Mouse (Mus musculus) liver, embryonic 14.5 days (tissue): ENCODE data around the gene Med13l. TPM values are rescaled to one million over a fixed set of nuclear protein-coding genes. Genes with fewer than 3 reads are reported as not detected.

Experiments
- ATAC-seq: fragments of 200-750 bp; cut with Nextera tagmentation; 2 replicates; pipeline ENCODE4 v1.8.0; 2017; ENCODE audit warnings: moderate number of reproducible peaks, mild to moderate bottlenecking, moderate library complexity; ENCODE audit not compliant: insufficient read depth
- DNase-seq, 3 experiments: peaks; one replicate each; pipeline ENCODE4 v3.0.0-alpha.2; 2012 to 2013; ENCODE audit warnings: low read depth in 3 of 3, low spot score in 3 of 3
- H3K27ac ChIP-seq: fragments of 300-500 bp; sonication (generic); 2 replicates; pipeline ENCODE4 v1.5.1; 2014; ENCODE audit warnings: moderate library complexity, mild to moderate bottlenecking, control low read depth, inconsistent platforms
- H3K27me3 ChIP-seq: fragments of 300-500 bp; sonication (generic); 2 replicates; pipeline ENCODE4 v1.6.1; 2014; ENCODE audit warnings: mild to moderate bottlenecking, low read length, moderate library complexity; ENCODE audit not compliant: control insufficient read depth, insufficient read depth
- H3K36me3 ChIP-seq: fragments of 300-500 bp; sonication (generic); replicated peaks from 2 replicates; pipeline ENCODE4 v1.6.1; 2014; ENCODE audit warnings: low read depth; ENCODE audit not compliant: control insufficient read depth, insufficient read depth
- H3K4me1 ChIP-seq, 2 experiments: fragments of 200-500 bp in 1 of 2; fragments of 300-500 bp in 1 of 2; sonication (generic) in 1 of 2; replicated peaks; 2 replicates each; pipeline ENCODE4 v1.6.1; 2012 to 2014; ENCODE audit warnings: antibody characterized with exemption in 1 of 2, inconsistent platforms in 1 of 2, low read length in 1 of 2; ENCODE audit not compliant: control insufficient read depth in 2 of 2, insufficient read depth in 2 of 2
- H3K4me2 ChIP-seq: fragments of 300-500 bp; sonication (generic); 2 replicates; pipeline ENCODE4 v1.6.1; 2014; ENCODE audit warnings: low read depth, mild to moderate bottlenecking, control low read depth, moderate library complexity
- H3K4me3 ChIP-seq, 2 experiments: fragments of 200-500 bp in 1 of 2; fragments of 300-500 bp in 1 of 2; sonication (generic) in 1 of 2; 2 replicates each; pipeline ENCODE4 v1.5.1; 2012 to 2014; ENCODE audit warnings: low read depth in 2 of 2, low read length in 2 of 2, mild to moderate bottlenecking in 2 of 2, control low read depth in 1 of 2, inconsistent platforms in 1 of 2, moderate library complexity in 1 of 2; ENCODE audit not compliant: insufficient read depth in 1 of 2
- H3K9ac ChIP-seq: fragments of 300-500 bp; sonication (generic); replicated peaks from 2 replicates; pipeline ENCODE4 v1.6.1; 2014; ENCODE audit warnings: mild to moderate bottlenecking, control low read depth, moderate library complexity
- H3K9me3 ChIP-seq: fragments of 300-500 bp; sonication (generic); 2 replicates; pipeline ENCODE4 v1.6.1; 2016; ENCODE audit warnings: low read length, mixed read lengths; ENCODE audit not compliant: control insufficient read depth
- CTCF ChIP-seq: IDR thresholded peaks from 2 replicates; pipeline ENCODE4 v1.5.1; 2016; ENCODE audit warnings: antibody characterized with exemption, low read depth, control low read depth
- EP300 ChIP-seq: IDR thresholded peaks from 2 replicates; pipeline ENCODE4 v1.6.1; 2016; ENCODE audit warnings: antibody characterized with exemption, low read depth
- WGBS: fragments of 180-500 bp; shearing (Covaris S2); extraction: QIAGEN DNeasy Blood & Tissue Kit; methylation state at CpG from one replicate; pipeline ENCODE4 v1.1.7; 2014; ENCODE audit not compliant: insufficient replicate concordance; 5-methylcytosine and 5-hydroxymethylcytosine counted together
- polyA plus RNA-seq, 2 experiments: library from polyadenylated mRNA; depleted of rRNA in 1 of 2; stranded (reverse) in 1 of 2; unstranded in 1 of 2; fragments of >200 nt; fragmentation: Nextera tagmentation in 1 of 2; extraction: Ambion mirVana in 1 of 2; gene quantifications; 2 replicates each; pipeline versions ENCODE4 v1.2.1 to v1.2.3; 2012 to 2014

The Med13l gene
- polyA plus RNA-seq, 2 experiments = 6.4 to 9.9 TPM

- Histone ChIP-seq H3K9ac (no peak overlapping the region), H3K36me3 (no peaks in the 10 kb centered on the region), H3K27ac (no peak overlapping the region), H3K27me3 (no peaks in the 10 kb centered on the region), H3K4me2 (no peak overlapping the region), H3K4me3 (no peak overlapping the region), H3K4me1 (no peaks in the 10 kb centered on the region), H3K9me3 (no peaks in the 10 kb centered on the region)
- no peak for TF ChIP-seq CTCF
- TF ChIP-seq EP300 = no peak
- DNase-seq (no peak), ATAC-seq (no peak)
- WGBS = 66% methylated on average over 7 of the region's 7 CpGs
These were observed 241.6 kb downstream of the Med13l start for GRCm38 (mm10) chr5:118802036-118802435.

GRCm38 (mm10) chr5:118808946-118809345 lies 248.5 kb downstream of the Med13l start:
- no peak for ATAC-seq
- no peak for TF ChIP-seq EP300
- no peak for TF ChIP-seq CTCF
- no peaks in the 10 kb centered on the region for H3K27me3 ChIP-seq

GRCm38 (mm10) chr5:118809588-118809987 lies 249.1 kb downstream of the Med13l start:
- ATAC-seq (no peak), DNase-seq (no peak)
- Histone ChIP-seq H3K36me3 (no peaks in the 10 kb centered on the region), H3K9me3 (no peaks in the 10 kb centered on the region), H3K9ac (no peak overlapping the region), H3K27me3 (no peaks in the 10 kb centered on the region), H3K27ac (no peak overlapping the region), H3K4me3 (no peak overlapping the region), H3K4me1 (no peaks in the 10 kb centered on the region), H3K4me2 (no peak overlapping the region)
- 59% methylated on average over 5 of the region's 5 CpGs for WGBS
- TF ChIP-seq CTCF = no peak
- TF ChIP-seq EP300 = no peak

More at GRCm38 (mm10) chr5:118808946-118809345, 248.5 kb downstream of the Med13l start:
- no peak overlapping the region for H3K4me2 ChIP-seq
- 35% methylated on average over 12 of the region's 12 CpGs for WGBS
- H3K9me3 ChIP-seq = no peaks in the 10 kb centered on the region
- no peak for DNase-seq
- no peaks in the 10 kb centered on the region for H3K4me1 ChIP-seq
- H3K9ac ChIP-seq = no peak overlapping the region
- H3K27ac ChIP-seq = no peak overlapping the region
- H3K36me3 ChIP-seq = no peaks in the 10 kb centered on the region
- no peak overlapping the region for H3K4me3 ChIP-seq

- H3K4me1 ChIP-seq = no peaks in the 10 kb centered on the region
- no peak overlapping the region for H3K4me2 ChIP-seq
- H3K27me3 ChIP-seq = no peaks in the 10 kb centered on the region
- ATAC-seq (no peak), DNase-seq (no peak)
- TF ChIP-seq CTCF (0 out of 2 replicates have a peak, but pooled peaks have one; percentile 15), EP300 (no peak)
- 39% methylated on average over 5 of the region's 5 CpGs for WGBS
- H3K9ac ChIP-seq = no peak overlapping the region
- H3K36me3 ChIP-seq = no peaks in the 10 kb centered on the region
- H3K27ac ChIP-seq = no peak overlapping the region
- no peak overlapping the region for H3K4me3 ChIP-seq
- no peaks in the 10 kb centered on the region for H3K9me3 ChIP-seq
These were observed 251.2 kb downstream of the Med13l start for GRCm38 (mm10) chr5:118811690-118812089.

DNA sequence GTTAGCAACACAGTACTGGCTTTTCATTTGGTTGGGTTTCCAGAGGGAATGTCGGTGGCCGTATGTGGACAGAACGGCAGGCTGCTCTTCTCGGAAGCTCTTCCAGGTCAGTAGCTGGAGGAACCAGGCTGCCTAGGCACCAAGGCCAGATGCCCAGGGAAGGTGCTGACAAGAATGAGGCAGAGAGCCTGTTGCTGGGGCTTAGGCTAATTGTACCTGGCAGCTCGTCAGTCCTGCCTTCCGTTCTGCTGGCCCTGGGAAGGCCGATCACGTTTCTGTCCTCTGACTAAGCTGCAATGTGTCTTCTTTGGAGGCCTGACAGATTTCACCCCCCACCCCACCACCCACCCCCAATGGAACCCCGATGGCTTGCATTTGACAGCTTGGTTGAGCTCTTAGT lies 251.9 kb downstream of the Med13l start:
- DNase-seq = no peak
- no peaks in the 10 kb centered on the region for H3K27me3 ChIP-seq
- 66% methylated on average over 9 of the region's 9 CpGs for WGBS

More for the DNA sequence above, 251.9 kb downstream of the Med13l start:
- Histone ChIP-seq H3K4me1 (no peaks in the 10 kb centered on the region), H3K9ac (no peak overlapping the region), H3K4me2 (no peak overlapping the region), H3K27ac (no peak overlapping the region), H3K9me3 (no peaks in the 10 kb centered on the region), H3K36me3 (no peaks in the 10 kb centered on the region), H3K4me3 (no peak overlapping the region)
- TF ChIP-seq EP300 (no peak), CTCF (no peak)
- no peak for ATAC-seq
